Mouse (Mus musculus) embryonic facial prominence, embryonic 11.5 days (tissue): ENCODE results near the gene Btg2. TPM values are rescaled to one million over a fixed set of nuclear protein-coding genes. Genes with fewer than 3 reads are reported as not detected.

ENCODE experiments used
- ATAC-seq: fragments of 200-750 bp; cut with Nextera tagmentation; replicated peaks from 2 replicates; pipeline ENCODE4 v1.8.0; 2017; ENCODE audit warnings: low read depth; ENCODE audit not compliant: insufficient number of reproducible peaks, low FRiP score, low TSS enrichment
- DNase-seq: peaks from one replicate; pipeline ENCODE4 v3.0.0-alpha.2; 2015; ENCODE audit warnings: low spot score
- H3K27ac ChIP-seq: fragments of 300-500 bp; sonication (generic); replicated peaks from 2 replicates; pipeline ENCODE4 v1.5.1; 2014; ENCODE audit warnings: mild to moderate bottlenecking, low read depth, low read length, control low read depth
- H3K27me3 ChIP-seq: fragments of 300-500 bp; sonication (generic); 2 replicates; pipeline ENCODE4 v1.6.1; 2014; ENCODE audit warnings: mild to moderate bottlenecking, low read length, moderate library complexity, mixed read lengths; ENCODE audit not compliant: control insufficient read depth, insufficient read depth
- H3K36me3 ChIP-seq: fragments of 300-500 bp; sonication (generic); replicated peaks from 2 replicates; pipeline ENCODE4 v1.6.1; 2014; ENCODE audit warnings: low read depth, mild to moderate bottlenecking, low read length, moderate library complexity, mixed read lengths; ENCODE audit not compliant: control insufficient read depth, insufficient read depth
- H3K4me1 ChIP-seq: fragments of 300-500 bp; sonication (generic); 2 replicates; pipeline ENCODE4 v1.6.1; 2014; ENCODE audit warnings: low read length, mixed read lengths; ENCODE audit not compliant: control insufficient read depth, insufficient read depth
- H3K4me2 ChIP-seq: fragments of 300-500 bp; sonication (generic); 2 replicates; pipeline ENCODE4 v1.6.1; 2014; ENCODE audit warnings: low read depth, mild to moderate bottlenecking, control low read depth, low read length, moderate library complexity
- H3K4me3 ChIP-seq: fragments of 300-500 bp; sonication (generic); 2 replicates; pipeline ENCODE4 v1.5.1; 2014; ENCODE audit warnings: low read depth, low read length, control low read depth
- H3K9ac ChIP-seq: fragments of 300-500 bp; sonication (generic); replicated peaks from 2 replicates; pipeline ENCODE4 v1.6.1; 2014; ENCODE audit warnings: mild to moderate bottlenecking, control low read depth, low read length
- H3K9me3 ChIP-seq: fragments of 300-500 bp; sonication (generic); replicated peaks from 2 replicates; pipeline ENCODE4 v1.6.1; 2016; ENCODE audit warnings: mild to moderate bottlenecking, low read length, inconsistent platforms, mixed read lengths; ENCODE audit not compliant: control insufficient read depth
- WGBS: fragments of 180-500 bp; shearing (Covaris S2); extraction: QIAGEN DNeasy Blood & Tissue Kit; methylation state at CpG from one replicate; pipeline ENCODE4 v1.1.7; 2014; 5-methylcytosine and 5-hydroxymethylcytosine counted together
- polyA plus RNA-seq: library from polyadenylated mRNA; unstranded; fragments of >200 nt; fragmentation: Nextera tagmentation; extraction: Ambion mirVana; gene quantifications from 2 replicates; pipeline ENCODE4 v1.2.1, GENCODE M21; 2014

Gene Btg2
- polyA plus RNA-seq, 1 experiment from 2014 or later: 38.9 TPM

DNA sequence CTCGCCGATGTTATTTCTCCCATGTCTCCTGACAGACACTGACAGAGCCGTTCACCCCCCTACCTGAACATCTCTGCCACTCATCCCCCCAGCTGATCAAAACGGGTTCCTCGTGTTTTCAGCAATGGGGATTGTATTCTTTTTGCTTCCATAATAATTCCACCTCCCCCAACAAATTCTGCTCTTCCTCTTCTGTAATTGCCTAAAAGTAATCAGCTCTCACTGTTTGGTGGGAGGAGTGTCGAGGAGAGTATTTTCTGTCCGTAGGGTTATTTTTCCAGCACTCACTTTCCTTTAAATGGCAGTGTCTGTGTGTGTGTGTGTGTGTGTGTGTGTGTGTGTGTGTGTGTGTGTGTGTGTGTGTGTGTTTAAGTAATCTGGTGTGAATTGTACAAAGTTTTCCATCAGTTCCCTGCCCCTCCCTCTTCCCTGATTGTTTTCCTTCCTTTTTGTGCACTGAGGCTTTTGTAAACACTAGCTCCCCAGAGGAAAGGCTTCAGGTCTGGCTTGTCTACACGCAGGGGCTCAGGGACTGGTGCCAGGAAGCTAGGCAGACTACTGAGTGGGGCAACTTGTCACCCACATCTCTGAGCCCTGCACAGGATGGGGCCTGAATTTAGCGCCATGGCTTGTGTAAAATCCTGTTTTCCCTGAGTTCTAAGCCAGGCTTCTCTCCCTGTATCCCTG is 700 bp upstream of the Btg2 start:
- ATAC-seq (no peak), DNase-seq (peak; percentile 40)
- no peaks in the 10 kb centered on the region for H3K27me3 ChIP-seq
- H3K9ac ChIP-seq: peak overlapping the region; percentile 53
- 6% methylated on average over 9 of the region's 9 CpGs for WGBS
- no peaks in the 10 kb centered on the region; the same call in 1 of the 2 replicates for H3K36me3 ChIP-seq
- peak overlapping the region; percentile 70 for H3K4me3 ChIP-seq
- H3K9me3 ChIP-seq: no peaks in the 10 kb centered on the region
- no peak overlapping the region for H3K27ac ChIP-seq
- peak overlapping the region; percentile 80 for H3K4me2 ChIP-seq
- no peaks in the 10 kb centered on the region; the same call in 1 of the 2 replicates for H3K4me1 ChIP-seq

DNA sequence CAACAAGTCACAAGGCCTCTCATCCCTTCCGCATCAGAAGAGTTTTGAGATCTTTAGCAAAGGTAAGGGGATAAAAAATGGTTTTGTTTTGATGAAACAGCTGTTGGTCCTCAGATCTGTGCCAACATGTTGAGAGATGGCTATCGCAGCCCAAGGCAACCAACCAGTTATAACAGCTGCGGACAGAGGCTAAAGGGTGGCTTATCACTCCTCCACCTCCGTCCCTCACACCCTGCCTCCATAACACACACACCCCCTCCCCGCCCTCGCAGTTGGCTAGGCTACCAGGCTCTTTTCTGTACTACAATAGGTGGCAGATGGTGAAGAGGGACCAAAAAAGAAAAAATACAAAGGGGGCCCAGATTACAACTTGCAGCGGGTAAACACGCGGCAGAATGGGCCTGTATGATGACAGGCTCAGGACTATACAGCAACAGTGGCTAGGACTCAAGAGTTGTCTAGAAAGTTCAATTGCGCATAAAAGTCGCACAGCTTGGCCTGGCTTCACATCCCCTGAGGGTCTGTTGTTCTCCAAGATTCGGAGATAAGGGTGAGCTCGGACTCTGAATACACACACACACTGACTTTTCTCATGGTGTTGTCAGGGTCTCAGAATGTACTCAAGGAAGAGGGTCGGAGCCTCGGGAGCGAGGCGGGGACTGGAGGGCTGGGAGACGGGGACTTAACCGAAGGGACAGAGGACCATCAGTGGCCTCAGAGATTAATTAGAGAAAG is 692 bp downstream of the Btg2 start:
- Histone ChIP-seq H3K9me3 (no peaks in the 10 kb centered on the region), H3K36me3 (no peaks in the 10 kb centered on the region; the same call in 1 of the 2 replicates), H3K4me1 (no peaks in the 10 kb centered on the region; the same call in 1 of the 2 replicates), H3K4me3 (peak overlapping the region; percentile 70), H3K4me2 (peak overlapping the region; percentile 80), H3K9ac (peak overlapping the region; percentile 73), H3K27me3 (no peaks in the 10 kb centered on the region), H3K27ac (peak overlapping the region; percentile 3; the same call in 1 of the 2 replicates)
- 17% methylated on average over 19 of the region's 19 CpGs for WGBS
- ATAC-seq (0 out of 2 replicates have a peak, but pooled peaks have one; percentile 11), DNase-seq (peak; percentile 24)

DNA sequence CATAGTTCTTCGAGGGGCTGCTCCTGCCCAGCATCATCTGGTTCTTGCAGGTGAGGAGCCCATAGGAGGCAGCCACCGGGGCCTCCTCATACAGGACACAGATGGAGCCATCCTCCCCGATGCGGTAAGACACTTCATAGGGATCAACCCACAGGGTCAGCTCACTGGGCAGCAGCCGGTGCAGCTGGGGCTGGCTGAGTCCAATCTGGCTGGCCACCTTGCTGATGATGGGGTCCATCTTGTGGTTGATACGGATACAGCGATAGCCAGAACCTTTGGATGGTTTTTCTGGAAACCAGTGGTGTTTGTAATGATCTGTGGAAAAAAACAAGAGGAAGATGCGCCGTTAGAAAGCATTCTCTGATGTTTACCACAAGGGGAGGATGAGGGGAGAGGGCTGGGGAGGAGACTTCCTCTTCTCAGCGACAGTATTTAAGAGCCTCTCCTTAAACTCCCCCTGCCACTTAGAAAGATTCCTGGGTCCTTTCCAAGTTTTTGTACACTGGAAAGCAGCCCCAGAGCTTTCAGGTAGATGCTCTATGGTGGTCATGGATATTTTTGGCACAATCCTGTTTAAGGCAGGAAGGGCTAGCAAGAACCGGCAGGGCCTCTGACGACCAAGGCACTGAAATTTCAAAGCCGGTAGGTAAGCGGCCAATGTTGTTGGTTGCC is 1.4 kb downstream of the Btg2 start:
- DNase-seq: no peak
- H3K4me3 ChIP-seq: peak overlapping the region; percentile 70

DNA sequence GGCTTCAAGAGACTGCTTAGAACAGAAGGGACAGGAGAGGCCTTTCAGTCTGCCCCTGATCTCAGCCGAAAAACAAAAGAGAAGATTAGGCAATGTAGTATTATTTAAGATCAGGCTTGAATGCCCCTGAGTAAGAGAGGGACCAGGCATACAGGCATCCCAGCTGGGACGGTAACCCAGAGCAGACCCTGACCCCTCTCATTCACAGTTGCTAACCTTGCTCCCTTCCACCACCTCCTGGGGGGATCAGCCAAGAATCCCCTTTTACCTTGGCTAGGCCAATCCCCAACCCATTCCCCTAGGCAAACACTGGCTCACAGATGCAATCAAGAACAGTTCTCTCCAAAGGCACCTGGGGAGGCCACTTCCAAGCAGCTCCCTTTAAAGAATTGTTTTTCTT is 2.1 kb downstream of the Btg2 start:
- no peak for ATAC-seq
- Histone ChIP-seq H3K4me1 (no peaks in the 10 kb centered on the region; the same call in 1 of the 2 replicates), H3K9me3 (no peaks in the 10 kb centered on the region), H3K4me2 (peak overlapping the region; percentile 30), H3K27me3 (no peaks in the 10 kb centered on the region), H3K27ac (no peak overlapping the region), H3K36me3 (no peaks in the 10 kb centered on the region; the same call in 1 of the 2 replicates), H3K9ac (0 out of 2 replicates have a peak overlapping the region, but pooled peaks have one; percentile 25), H3K4me3 (peak overlapping the region; percentile 70)
- WGBS: 53% methylated on average over 2 of the region's 2 CpGs
- DNase-seq: no peak

More for the DNA sequence above, 1.4 kb downstream of the Btg2 start:
- Histone ChIP-seq H3K9ac (peak overlapping the region; percentile 73), H3K27me3 (no peaks in the 10 kb centered on the region), H3K36me3 (no peaks in the 10 kb centered on the region; the same call in 1 of the 2 replicates), H3K4me2 (peak overlapping the region; percentile 80), H3K4me1 (no peaks in the 10 kb centered on the region; the same call in 1 of the 2 replicates), H3K9me3 (no peaks in the 10 kb centered on the region), H3K27ac (peak overlapping the region; percentile 41; the same call in 1 of the 2 replicates)
- no peak for ATAC-seq
- WGBS: 55% methylated on average over 14 of the region's 14 CpGs

DNA sequence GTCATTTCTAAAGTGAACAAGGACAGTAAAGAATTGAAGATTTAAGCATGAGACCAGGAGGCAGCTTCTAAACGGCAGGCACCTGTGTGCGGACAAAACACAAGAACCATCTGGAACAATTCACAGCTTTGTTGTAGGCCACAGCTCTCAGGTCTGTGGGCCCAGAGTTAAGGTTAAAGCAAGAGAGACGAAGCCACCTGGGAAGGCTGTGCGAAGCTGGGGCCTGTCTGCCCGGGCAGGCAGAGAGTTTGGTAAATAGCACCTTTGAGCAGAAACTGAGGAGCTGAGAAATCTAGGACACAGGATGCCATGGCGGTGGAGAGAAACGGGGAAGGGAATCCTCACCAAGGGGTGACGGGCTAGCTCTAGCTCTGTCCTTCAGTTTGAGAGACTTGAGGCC is 3.4 kb downstream of the Btg2 start:
- DNase-seq: no peak
- H3K4me2 ChIP-seq: no peak overlapping the region
- H3K9ac ChIP-seq: no peak overlapping the region
- no peak overlapping the region for H3K4me3 ChIP-seq
- no peaks in the 10 kb centered on the region for H3K9me3 ChIP-seq
- no peak for ATAC-seq
- no peaks in the 10 kb centered on the region for H3K27me3 ChIP-seq
- no peak overlapping the region for H3K27ac ChIP-seq
- 93% methylated on average over 8 of the region's 8 CpGs for WGBS
- no peaks in the 10 kb centered on the region; the same call in 1 of the 2 replicates for H3K4me1 ChIP-seq
- no peaks in the 10 kb centered on the region; the same call in 1 of the 2 replicates for H3K36me3 ChIP-seq

DNA sequence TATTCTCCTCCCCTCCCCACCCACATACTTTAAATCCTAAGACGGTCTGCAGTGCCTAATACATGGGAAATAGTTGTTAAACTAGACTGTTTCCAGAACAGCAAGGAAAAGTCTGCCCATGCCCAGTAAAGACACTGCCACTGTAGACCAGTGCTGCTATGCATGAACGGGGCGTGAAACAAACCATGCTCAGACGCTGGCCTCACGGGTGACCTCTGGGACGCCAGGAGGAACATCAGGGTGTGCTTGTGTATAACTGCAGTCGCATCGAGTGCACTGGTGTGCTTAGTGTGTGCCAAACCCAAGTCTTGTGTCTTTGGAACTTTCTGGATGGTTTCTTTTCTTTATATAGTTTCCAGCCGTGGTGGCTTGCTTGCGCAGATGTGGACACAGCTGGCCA is 4.3 kb downstream of the Btg2 start:
- no peaks in the 10 kb centered on the region for H3K9me3 ChIP-seq
- no peak overlapping the region for H3K9ac ChIP-seq
- H3K27ac ChIP-seq: no peak overlapping the region
- ATAC-seq (no peak), DNase-seq (no peak)
- 87% methylated on average over 10 of the region's 10 CpGs for WGBS
- no peaks in the 10 kb centered on the region; the same call in 1 of the 2 replicates for H3K36me3 ChIP-seq
- H3K4me1 ChIP-seq: no peaks in the 10 kb centered on the region; the same call in 1 of the 2 replicates
- H3K4me3 ChIP-seq: no peak overlapping the region
- no peak overlapping the region for H3K4me2 ChIP-seq
- no peaks in the 10 kb centered on the region for H3K27me3 ChIP-seq

DNA sequence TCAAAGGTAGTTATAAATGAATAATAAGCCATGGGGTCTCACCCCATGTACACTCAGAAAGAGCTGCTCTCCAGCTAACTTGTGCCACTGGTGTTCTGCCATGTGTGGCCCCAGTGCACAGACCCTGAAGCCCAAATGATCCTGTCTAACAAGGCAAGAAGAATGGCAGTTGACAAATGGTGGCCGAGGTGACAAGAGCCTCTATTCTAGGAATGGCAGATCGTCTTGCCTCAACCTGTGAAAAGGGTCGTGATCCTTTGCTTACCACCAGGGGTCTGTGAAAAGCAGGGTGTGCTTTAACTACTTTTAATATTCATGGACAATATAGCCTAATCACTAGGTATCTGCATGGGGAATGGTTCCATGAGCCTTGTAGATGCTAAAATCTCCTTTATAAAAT is 4.7 kb downstream of the Btg2 start:
- ATAC-seq (no peak), DNase-seq (no peak)
- Histone ChIP-seq H3K36me3 (no peaks in the 10 kb centered on the region; the same call in 1 of the 2 replicates), H3K4me1 (no peaks in the 10 kb centered on the region; the same call in 1 of the 2 replicates), H3K9ac (no peak overlapping the region), H3K27me3 (no peaks in the 10 kb centered on the region), H3K9me3 (no peaks in the 10 kb centered on the region), H3K27ac (no peak overlapping the region), H3K4me3 (no peak overlapping the region), H3K4me2 (no peak overlapping the region)
- 74% methylated on average over 3 of the region's 3 CpGs for WGBS
